Mouse (Mus musculus): ENCODE results near the gene Zfyve21. TPM values are rescaled to one million over a fixed set of nuclear protein-coding genes. Genes with fewer than 3 reads are reported as not detected.

The Zfyve21 gene
- total and polyA plus RNA-seq, 2 experiments from 2014 or later = 29.7 to 30.6 TPM

GRCm38 (mm10) chr12:111870811-111871210 lies 56.8 kb downstream of the Zfyve21 start:
- no peak overlapping the region for H3K27ac ChIP-seq (ENCODE audit: low read depth, low read length)
- no peak for TF ChIP-seq CTCF (IDR thresholded peaks at IDR 0.05)
- ATAC-seq (ENCODE audit: low FRiP score) = no peak

GRCm38 (mm10) chr12:111872079-111872478 lies 58.1 kb downstream of the Zfyve21 start:
- no peaks in the 10 kb centered on the region for H3K27me3 ChIP-seq (ENCODE audit: insufficient read depth, low read length)
- no peak overlapping the region for H3K4me3 ChIP-seq (ENCODE audit: low read depth, low read length)
- DNase-seq (ENCODE audit: low spot score) (no peak), ATAC-seq (ENCODE audit: low FRiP score) (no peak)
- H3K9me3 ChIP-seq (ENCODE audit: low read length) = no peaks in the 10 kb centered on the region
- H3K4me1 ChIP-seq (ENCODE audit: insufficient read depth, low read length) = no peaks in the 10 kb centered on the region
- no peak overlapping the region for H3K27ac ChIP-seq (ENCODE audit: low read depth, low read length)
- peaks cover 16% of the 10 kb centered on the region for H3K36me3 ChIP-seq (ENCODE audit: insufficient read depth, low read length)
- 92% methylated on average over 5 of the region's 5 CpGs for WGBS
- TF ChIP-seq CTCF (IDR thresholded peaks at IDR 0.05) = no peak
- H3K9ac ChIP-seq (replicated peaks; ENCODE audit: low read length, poor library complexity, severe bottlenecking) = no peak overlapping the region
- no peak overlapping the region for H3K4me2 ChIP-seq (ENCODE audit: low read depth, low read length, poor library complexity, severe bottlenecking)

More at GRCm38 (mm10) chr12:111870811-111871210, 56.8 kb downstream of the Zfyve21 start:
- no peak overlapping the region for H3K9ac ChIP-seq (replicated peaks; ENCODE audit: low read length, poor library complexity, severe bottlenecking)
- no peak overlapping the region for H3K4me2 ChIP-seq (ENCODE audit: low read depth, low read length, poor library complexity, severe bottlenecking)
- peaks cover 24% of the 10 kb centered on the region for H3K36me3 ChIP-seq (ENCODE audit: insufficient read depth, low read length)
- no peaks in the 10 kb centered on the region for H3K9me3 ChIP-seq (ENCODE audit: low read length)
- H3K4me3 ChIP-seq (ENCODE audit: low read depth, low read length) = no peak overlapping the region
- 94% methylated on average over 7 of the region's 7 CpGs for WGBS
- DNase-seq (ENCODE audit: low spot score) = no peak
- no peaks in the 10 kb centered on the region for H3K27me3 ChIP-seq (ENCODE audit: insufficient read depth, low read length)
- no peaks in the 10 kb centered on the region for H3K4me1 ChIP-seq (ENCODE audit: insufficient read depth, low read length)

- Histone ChIP-seq H3K36me3 (ENCODE audit: insufficient read depth, low read length) (peaks cover 10% of the 10 kb centered on the region), H3K27me3 (ENCODE audit: insufficient read depth, low read length) (no peaks in the 10 kb centered on the region), H3K4me3 (ENCODE audit: low read depth, low read length) (no peak overlapping the region), H3K4me1 (ENCODE audit: insufficient read depth, low read length) (no peaks in the 10 kb centered on the region), H3K9ac (replicated peaks; ENCODE audit: low read length, poor library complexity, severe bottlenecking) (no peak overlapping the region), H3K27ac (ENCODE audit: low read depth, low read length) (no peak overlapping the region), H3K4me2 (ENCODE audit: low read depth, low read length, poor library complexity, severe bottlenecking) (no peak overlapping the region), H3K9me3 (ENCODE audit: low read length) (no peaks in the 10 kb centered on the region)
- ATAC-seq (ENCODE audit: low FRiP score) = no peak
- TF ChIP-seq CTCF (IDR thresholded peaks at IDR 0.05) = no peak
- WGBS = 70% methylated on average over 1 of the region's 1 CpGs
- DNase-seq (ENCODE audit: low spot score) = no peak
These were observed 60.7 kb downstream of the Zfyve21 start for GRCm38 (mm10) chr12:111874601-111875140.

- no peak for DNase-seq (ENCODE audit: low spot score)
- Histone ChIP-seq H3K36me3 (ENCODE audit: insufficient read depth, low read length) (peaks cover 7% of the 10 kb centered on the region), H3K9ac (replicated peaks; ENCODE audit: low read length, poor library complexity, severe bottlenecking) (no peak overlapping the region), H3K9me3 (ENCODE audit: low read length) (no peaks in the 10 kb centered on the region), H3K4me1 (ENCODE audit: insufficient read depth, low read length) (no peaks in the 10 kb centered on the region), H3K4me2 (ENCODE audit: low read depth, low read length, poor library complexity, severe bottlenecking) (no peak overlapping the region), H3K27me3 (ENCODE audit: insufficient read depth, low read length) (no peaks in the 10 kb centered on the region), H3K4me3 (ENCODE audit: low read depth, low read length) (no peak overlapping the region), H3K27ac (ENCODE audit: low read depth, low read length) (no peak overlapping the region)
- TF ChIP-seq CTCF (IDR thresholded peaks at IDR 0.05) = no peak
- WGBS = 77% methylated on average over 3 of the region's 3 CpGs
- ATAC-seq (ENCODE audit: low FRiP score) = no peak
These were observed 61.5 kb downstream of the Zfyve21 start for GRCm38 (mm10) chr12:111875499-111875898.

- no peaks in the 10 kb centered on the region for H3K4me1 ChIP-seq (ENCODE audit: insufficient read depth, low read length)
- no peak overlapping the region for H3K4me2 ChIP-seq (ENCODE audit: low read depth, low read length, poor library complexity, severe bottlenecking)
- WGBS = 15% methylated on average over 3 of the region's 3 CpGs
- no peaks in the 10 kb centered on the region for H3K9me3 ChIP-seq (ENCODE audit: low read length)
- ATAC-seq (ENCODE audit: low FRiP score) (peak; percentile 65; the same call in 1 of the 2 replicates), DNase-seq (ENCODE audit: low spot score) (peak; percentile 79)
- no peak overlapping the region for H3K4me3 ChIP-seq (ENCODE audit: low read depth, low read length)
- H3K27ac ChIP-seq (ENCODE audit: low read depth, low read length) = no peak overlapping the region
- no peak overlapping the region for H3K9ac ChIP-seq (replicated peaks; ENCODE audit: low read length, poor library complexity, severe bottlenecking)
- H3K36me3 ChIP-seq (ENCODE audit: insufficient read depth, low read length) = no peaks in the 10 kb centered on the region
- H3K27me3 ChIP-seq (ENCODE audit: insufficient read depth, low read length) = no peaks in the 10 kb centered on the region
- TF ChIP-seq CTCF (IDR thresholded peaks at IDR 0.05) = peak; percentile 96
These were observed 64.2 kb downstream of the Zfyve21 start for GRCm38 (mm10) chr12:111878213-111878612.

Other genes starting within 250 kb of the Zfyve21 start
- gene Mark3, start 239.6 kb upstream of the Zfyve21 start, total RNA-seq (2014; rRNA removed) = 112 and 141 TPM in 2 replicates
- gene Mark3, start 239.6 kb upstream of the Zfyve21 start, polyA plus RNA-seq (2015; fragmentation: Nextera tagmentation; extraction: Ambion mirVana) = 31.8 and 41.3 TPM in 2 replicates
- gene Ckb, start 141.8 kb upstream of the Zfyve21 start, total RNA-seq (2014; rRNA removed) = 1,673 and 2,112 TPM in 2 replicates
- gene Ckb, start 141.8 kb upstream of the Zfyve21 start, polyA plus RNA-seq (2015; fragmentation: Nextera tagmentation; extraction: Ambion mirVana) = 1,654 and 1,809 TPM in 2 replicates
- 23.2 and 27.5 TPM in 2 replicates for gene Trmt61a, start 136.1 kb upstream of the Zfyve21 start, total RNA-seq (2014; rRNA removed)
- gene Trmt61a, start 136.1 kb upstream of the Zfyve21 start, polyA plus RNA-seq (2015; fragmentation: Nextera tagmentation; extraction: Ambion mirVana) = 8.4 and 8.7 TPM in 2 replicates
- gene Bag5, start 100.9 kb upstream of the Zfyve21 start, total RNA-seq (2014; rRNA removed) = 28.7 and 43.5 TPM in 2 replicates
- 68.7 and 70.8 TPM in 2 replicates for gene Bag5, start 100.9 kb upstream of the Zfyve21 start, polyA plus RNA-seq (2015; fragmentation: Nextera tagmentation; extraction: Ambion mirVana)
- gene Apopt1, start 100.9 kb upstream of the Zfyve21 start, total RNA-seq (2014; rRNA removed) = 17.9 and 27.8 TPM in 2 replicates
- 63.1 and 67.0 TPM in 2 replicates for gene Apopt1, start 100.9 kb upstream of the Zfyve21 start, polyA plus RNA-seq (2015; fragmentation: Nextera tagmentation; extraction: Ambion mirVana)
- gene Klc1, start 55.3 kb upstream of the Zfyve21 start, total RNA-seq (2014; rRNA removed) = 509 and 579 TPM in 2 replicates
- gene Klc1, start 55.3 kb upstream of the Zfyve21 start, polyA plus RNA-seq (2015; fragmentation: Nextera tagmentation; extraction: Ambion mirVana) = 653 and 669 TPM in 2 replicates
- gene Xrcc3, start 297 bp upstream of the Zfyve21 start, total RNA-seq (2014; rRNA removed) = 4.1 and 5.4 TPM in 2 replicates
- gene Xrcc3, start 297 bp upstream of the Zfyve21 start, polyA plus RNA-seq (2015; fragmentation: Nextera tagmentation; extraction: Ambion mirVana) = 1.7 and 2.5 TPM in 2 replicates
- 58.5 and 79.3 TPM in 2 replicates for gene Ppp1r13b, start 93.9 kb downstream of the Zfyve21 start, total RNA-seq (2014; rRNA removed)
- 38.5 and 47.0 TPM in 2 replicates for gene Ppp1r13b, start 93.9 kb downstream of the Zfyve21 start, polyA plus RNA-seq (2015; fragmentation: Nextera tagmentation; extraction: Ambion mirVana)
- 172 and 371 TPM in 2 replicates for gene Atp5mpl, start 152.8 kb downstream of the Zfyve21 start, total RNA-seq (2014; rRNA removed)
- gene Atp5mpl, start 152.8 kb downstream of the Zfyve21 start, polyA plus RNA-seq (2015; fragmentation: Nextera tagmentation; extraction: Ambion mirVana) = 836 and 886 TPM in 2 replicates
- gene Tdrd9, start 157.4 kb downstream of the Zfyve21 start, total RNA-seq (2014; rRNA removed) = 0.19 and 1.5 TPM in 2 replicates
- gene Tdrd9, start 157.4 kb downstream of the Zfyve21 start, polyA plus RNA-seq (2015; fragmentation: Nextera tagmentation; extraction: Ambion mirVana) = 0.26 and 0.39 TPM in 2 replicates
- 0.38 TPM in 1 of 2 replicates, not detected in the other for gene Rd3l, start 167.1 kb downstream of the Zfyve21 start, total RNA-seq (2014; rRNA removed)
- 0.34 TPM in 1 of 2 replicates, not detected in the other for gene Rd3l, start 167.1 kb downstream of the Zfyve21 start, polyA plus RNA-seq (2015; fragmentation: Nextera tagmentation; extraction: Ambion mirVana)